Mouse (Mus musculus) heart, adult 2 months (tissue): ENCODE data around the gene Emx2. TPM values are rescaled to one million over a fixed set of nuclear protein-coding genes. Genes with fewer than 3 reads are reported as not detected.

Experiments used
- DNase-seq, 2 experiments: peaks; one replicate each; pipeline ENCODE4 v3.0.0; 2021
- H3K27ac ChIP-seq: fragments of 200-600 bp; 2 replicates; pipeline ENCODE4 v1.8.1; 2022
- H3K27me3 ChIP-seq: fragments of 200-500 bp; 2 replicates; pipeline ENCODE4 v1.6.1; 2012; ENCODE audit warnings: mild to moderate bottlenecking, low read length, inconsistent platforms, mixed read lengths; ENCODE audit not compliant: control insufficient read depth, insufficient read depth
- H3K36me3 ChIP-seq: fragments of 200-500 bp; 2 replicates; pipeline ENCODE4 v1.6.1; 2012; ENCODE audit warnings: low read length, inconsistent platforms; ENCODE audit not compliant: control insufficient read depth, insufficient read depth
- H3K4me1 ChIP-seq: fragments of 200-500 bp; 2 replicates; pipeline ENCODE4 v1.6.1; 2011; ENCODE audit warnings: low read length; ENCODE audit not compliant: control insufficient read depth, insufficient read depth
- H3K4me3 ChIP-seq: fragments of 200-600 bp; 2 replicates; pipeline ENCODE4 v1.8.1; 2022
- H3K79me2 ChIP-seq: fragments of 200-500 bp; replicated peaks from 2 replicates; pipeline ENCODE4 v1.6.1; 2012; ENCODE audit warnings: mild to moderate bottlenecking, inconsistent platforms, low read length, moderate library complexity, mixed read lengths; ENCODE audit not compliant: control insufficient read depth, insufficient read depth
- H3K9ac ChIP-seq: fragments of 200-500 bp; 2 replicates; pipeline ENCODE4 v1.6.1; 2012; ENCODE audit warnings: low read depth, mild to moderate bottlenecking, control low read depth, inconsistent platforms, low read length, mixed read lengths
- CTCF ChIP-seq: fragments of 200-600 bp; IDR thresholded peaks from 2 replicates; pipeline ENCODE4 v1.8.1; 2022; ENCODE audit warnings: antibody characterized with exemption, mild to moderate bottlenecking, moderate library complexity
- EP300 ChIP-seq: fragments of 200-500 bp; IDR thresholded peaks from 2 replicates; pipeline ENCODE4 v1.6.1; 2011; ENCODE audit warnings: low read depth, low read length, control low read depth; ENCODE audit not compliant: insufficient read depth
- POLR2A ChIP-seq: fragments of 200-500 bp; IDR thresholded peaks from 2 replicates; pipeline ENCODE4 v1.6.1; 2011; ENCODE audit warnings: mild to moderate bottlenecking, low read depth, low read length, control low read depth; ENCODE audit not compliant: insufficient read depth
- WGBS: fragments of 180-500 bp; shearing (Covaris S2); methylation state at CpG from one replicate; pipeline ENCODE4 v1.1.7; 2018; 5-methylcytosine and 5-hydroxymethylcytosine counted together
- intact Hi-C: fragments of 180-260 bp; cut with DNase I; formaldehyde crosslinking; loops from one replicate; pipeline ENCODE4 v1.15.1; 2025
- long read RNA-seq: library from polyadenylated mRNA; stranded (forward); transcript quantifications from one replicate; pipeline ENCODE4 v2.0.0, GENCODE M21; 2021
- polyA plus RNA-seq: library from polyadenylated mRNA; depleted of rRNA; stranded (reverse); fragments of >200 nt; gene quantifications from 2 replicates; pipeline ENCODE4 v1.2.3, GENCODE M21; 2012; rRNA removed
- total RNA-seq, 2 experiments: library from RNA; stranded (reverse); gene quantifications; 2 replicates each; pipeline ENCODE4 v1.2.3; 2021

Emx2 gene
- total RNA-seq = not detected
- not detected in 2 replicates for polyA plus RNA-seq
- long read RNA-seq = 0 reads

DNA sequence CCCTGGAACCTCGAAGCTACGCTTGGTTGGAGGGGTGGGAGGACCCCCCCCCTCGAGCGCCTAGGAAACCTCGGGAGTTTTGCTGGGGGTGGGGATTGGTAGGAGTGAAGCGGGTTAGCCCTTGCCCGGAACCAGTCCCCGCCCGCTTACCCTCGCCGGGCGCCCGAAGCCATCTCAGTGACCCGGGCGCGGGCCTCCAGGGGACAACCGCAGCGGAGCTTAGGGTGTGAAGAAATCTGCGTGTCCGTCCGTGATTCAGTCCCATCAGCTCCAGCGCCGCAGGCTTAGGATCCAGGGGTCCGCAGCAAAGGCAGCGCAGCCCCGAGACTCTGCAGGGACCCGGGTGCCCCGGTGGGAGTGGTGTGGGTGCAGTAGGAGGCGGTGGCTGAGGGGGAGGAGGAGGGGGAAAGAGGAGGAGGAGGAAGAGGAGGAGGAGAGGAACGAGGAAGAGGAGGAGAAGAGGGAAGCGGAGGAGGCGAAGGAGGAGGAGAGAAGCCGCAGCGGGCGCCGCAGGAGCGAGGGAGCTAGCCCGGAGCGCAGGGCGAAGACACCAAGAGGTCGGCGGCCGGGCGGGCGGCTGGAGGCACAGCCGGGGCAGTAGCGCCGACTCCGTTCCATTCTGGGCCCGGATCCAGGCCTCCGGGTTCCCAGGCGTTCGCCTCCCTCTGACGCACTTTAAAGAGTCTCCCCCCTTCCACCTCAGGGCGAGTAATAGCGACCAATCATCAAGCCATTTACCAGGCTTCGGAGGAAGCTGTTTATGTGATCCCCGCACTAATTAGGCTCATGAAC lies at the start of gene Emx2:
Gene Emx2 (plus strand): TSS at position 422 of the 792 bp plus-strand sequence.
- peak; percentile 37 to 55 for DNase-seq
- H3K9ac ChIP-seq = no peak within 1 kb of the TSS
- WGBS = 2% methylated on average over 56 of the region's 58 CpGs
- H3K36me3 ChIP-seq = no peaks in the 10 kb centered on the region
- peak within 1 kb of the TSS; percentile 27 for H3K4me3 ChIP-seq
- peaks cover 37% of the 10 kb centered on the region for H3K27me3 ChIP-seq
- intact Hi-C loops = loop anchor here (10.0 kb wide), 1 partner anchor 887 kb away; no protein-coding TSS in a partner anchor
- H3K4me1 ChIP-seq = no peaks in the 10 kb centered on the region
- TF ChIP-seq POLR2A (no peak), EP300 (no peak), CTCF (no peak)
- H3K27ac ChIP-seq = no peak within 1 kb of the TSS
- no peaks in the 10 kb centered on the region for H3K79me2 ChIP-seq

DNA sequence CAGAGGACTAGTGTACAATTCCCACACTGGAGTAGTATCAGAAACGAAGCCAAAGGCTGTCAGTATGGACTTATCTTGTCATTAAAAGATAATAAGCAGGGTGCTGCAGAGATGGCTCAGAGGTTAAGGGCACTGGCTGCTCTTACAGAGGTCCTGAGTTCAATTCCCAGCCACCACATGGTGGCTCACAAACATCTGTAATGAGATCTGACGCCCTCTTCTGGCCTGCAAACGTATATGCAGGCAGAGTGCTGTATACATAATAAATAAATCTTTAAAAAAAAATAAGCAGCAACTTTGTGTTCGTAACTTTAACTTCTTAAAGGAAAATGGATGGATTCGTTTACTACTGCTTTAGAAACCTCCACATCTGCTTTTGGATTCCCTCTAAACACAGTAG lies 44.0 kb upstream of the Emx2 start:
- intact Hi-C loops = no loop called here
- Histone ChIP-seq H3K36me3 (no peaks in the 10 kb centered on the region), H3K27me3 (0 out of 2 replicates have a peak, but pooled peaks cover 1% of the 10 kb centered on the region), H3K79me2 (no peaks in the 10 kb centered on the region), H3K4me3 (no peak overlapping the region), H3K27ac (no peak overlapping the region), H3K4me1 (no peaks in the 10 kb centered on the region), H3K9ac (no peak overlapping the region)
- no peak for TF ChIP-seq POLR2A
- TF ChIP-seq CTCF = no peak
- no peak for TF ChIP-seq EP300
- no peak for DNase-seq
- WGBS = 38% methylated on average over 5 of the region's 5 CpGs

DNA sequence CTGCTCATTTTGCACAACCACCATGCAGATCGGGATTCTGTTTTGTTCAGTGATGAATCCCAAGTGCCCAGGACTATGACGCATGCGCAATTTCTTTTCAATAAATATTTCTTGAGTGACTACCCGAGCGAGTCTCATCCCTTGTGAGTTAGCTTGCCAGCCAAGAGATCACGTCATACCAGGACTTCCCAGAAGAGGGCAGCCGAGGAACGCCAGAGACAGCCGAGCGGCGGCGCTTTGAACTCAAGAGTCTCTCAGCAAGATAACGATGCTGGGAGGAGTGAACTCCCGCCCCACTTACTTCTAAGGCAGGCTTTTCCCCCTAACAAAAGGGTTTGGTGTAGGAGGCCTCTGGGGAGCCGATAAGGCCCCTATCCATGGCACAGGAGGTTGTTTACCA lies 40.1 kb upstream of the Emx2 start:
- WGBS = 2% methylated on average over 15 of the region's 15 CpGs
- Histone ChIP-seq H3K27ac (no peak overlapping the region), H3K36me3 (no peaks in the 10 kb centered on the region), H3K4me1 (no peaks in the 10 kb centered on the region), H3K9ac (no peak overlapping the region), H3K79me2 (no peaks in the 10 kb centered on the region), H3K27me3 (0 out of 2 replicates have a peak, but pooled peaks cover 1% of the 10 kb centered on the region), H3K4me3 (no peak overlapping the region)
- peak; percentile 89 for TF ChIP-seq CTCF
- no peak for TF ChIP-seq EP300
- no peak for TF ChIP-seq POLR2A
- peak; percentile 79 to 86 for DNase-seq
- intact Hi-C loops = loop anchor here (2.0 kb wide), 1 partner anchor 893 kb away; no protein-coding TSS in a partner anchor

DNA sequence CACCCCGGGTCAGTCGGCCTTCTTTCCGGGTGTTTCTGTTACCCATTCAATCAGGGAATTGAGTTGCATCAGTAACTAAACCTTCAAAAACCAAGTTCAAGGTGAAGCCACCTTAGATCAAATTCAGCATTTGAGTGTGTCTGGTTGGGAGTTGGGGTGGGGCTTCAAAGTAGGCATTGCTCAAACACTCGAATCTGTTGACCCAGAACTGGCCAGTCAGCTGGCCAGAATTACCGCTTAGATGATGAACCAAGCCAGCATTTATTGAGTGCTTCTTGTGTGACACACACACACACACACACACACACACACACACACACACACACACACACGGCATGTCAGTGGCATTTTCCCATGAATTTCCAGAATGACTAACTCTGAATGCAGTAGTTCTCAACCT lies 39.5 kb upstream of the Emx2 start:
- 0 out of 2 replicates have a peak, but pooled peaks cover 1% of the 10 kb centered on the region for H3K27me3 ChIP-seq
- H3K9ac ChIP-seq = no peak overlapping the region
- H3K27ac ChIP-seq = no peak overlapping the region
- TF ChIP-seq POLR2A (no peak), EP300 (no peak), CTCF (no peak)
- H3K79me2 ChIP-seq = no peaks in the 10 kb centered on the region
- H3K36me3 ChIP-seq = no peaks in the 10 kb centered on the region
- intact Hi-C loops = loop anchor here (2.0 kb wide), 1 partner anchor 892 kb away; no protein-coding TSS in a partner anchor
- no peaks in the 10 kb centered on the region for H3K4me1 ChIP-seq
- 55% methylated on average over 6 of the region's 6 CpGs for WGBS
- no peak overlapping the region for H3K4me3 ChIP-seq
- no peak for DNase-seq

DNA sequence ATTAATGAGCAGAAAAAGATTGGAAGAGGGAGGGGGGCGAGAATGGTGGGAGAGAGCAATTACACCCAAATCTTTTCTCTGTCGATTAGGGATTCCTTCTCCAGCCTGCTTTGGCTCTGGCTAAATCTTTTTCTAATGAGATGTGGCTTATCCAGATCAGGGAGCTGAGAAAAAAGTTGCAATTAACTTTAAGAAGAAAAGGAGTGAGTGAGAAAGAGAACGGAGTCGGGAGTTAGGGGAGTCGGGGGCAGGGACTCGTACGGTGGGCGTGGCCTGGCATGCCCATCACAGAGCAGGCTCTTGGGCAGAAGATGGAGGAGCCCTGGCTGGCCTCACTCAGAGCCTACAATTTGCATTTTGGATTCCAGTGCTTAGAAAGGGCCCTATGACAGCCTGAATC lies 35.8 kb upstream of the Emx2 start:
- Histone ChIP-seq H3K9ac (no peak overlapping the region), H3K4me1 (no peaks in the 10 kb centered on the region), H3K4me3 (no peak overlapping the region), H3K36me3 (no peaks in the 10 kb centered on the region), H3K79me2 (no peaks in the 10 kb centered on the region), H3K27ac (no peak overlapping the region), H3K27me3 (no peaks in the 10 kb centered on the region)
- intact Hi-C loops = no loop called here
- TF ChIP-seq CTCF = no peak
- TF ChIP-seq EP300 = no peak
- TF ChIP-seq POLR2A = no peak
- DNase-seq = no peak
- 22% methylated on average over 8 of the region's 8 CpGs for WGBS

DNA sequence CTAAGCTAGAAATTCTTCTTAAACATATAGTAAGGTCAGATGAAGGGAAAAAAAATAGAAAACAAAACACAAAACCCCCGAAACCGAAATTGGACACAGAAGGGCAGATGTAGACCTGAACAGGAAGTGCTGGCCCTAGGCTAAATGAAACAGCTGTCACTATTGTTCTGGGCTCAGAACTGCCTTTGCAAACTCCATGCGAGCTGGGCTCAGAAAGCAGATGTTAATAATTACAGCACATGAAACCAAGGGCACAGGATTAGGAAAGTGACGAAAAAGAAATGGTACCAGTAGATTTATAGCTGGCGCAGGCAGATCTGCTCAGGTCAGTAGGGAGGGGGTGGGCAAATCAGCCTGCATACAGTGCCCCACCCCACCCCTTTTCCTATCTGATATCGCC lies 34.5 kb upstream of the Emx2 start:
- no peak overlapping the region for H3K27ac ChIP-seq
- no peak for DNase-seq
- no peaks in the 10 kb centered on the region for H3K27me3 ChIP-seq
- 43% methylated on average over 6 of the region's 6 CpGs for WGBS
- H3K4me1 ChIP-seq = no peaks in the 10 kb centered on the region
- intact Hi-C loops = no loop called here
- TF ChIP-seq POLR2A (no peak), EP300 (no peak), CTCF (no peak)
- no peaks in the 10 kb centered on the region for H3K36me3 ChIP-seq
- H3K9ac ChIP-seq = no peak overlapping the region
- H3K4me3 ChIP-seq = no peak overlapping the region
- H3K79me2 ChIP-seq = no peaks in the 10 kb centered on the region
